Mouse (Mus musculus): ENCODE data around the gene Timm29. TPM values are rescaled to one million over a fixed set of nuclear protein-coding genes. Genes with fewer than 3 reads are reported as not detected.

Gene Timm29
- polyA plus RNA-seq, 1 experiment, result 43.5 TPM

GRCm38 (mm10) chr9:21575253-21575652 is 17.3 kb upstream of the Timm29 start:
- Histone ChIP-seq H3K27me3 (ENCODE audit: control insufficient read depth, insufficient read depth, low read length) (no peaks in the 10 kb centered on the region), H3K36me3 (ENCODE audit: control insufficient read depth, insufficient read depth, low read length) (peaks cover 6% of the 10 kb centered on the region; the same call in 1 of the 2 replicates), H3K4me1 (replicated peaks; ENCODE audit: control insufficient read depth, insufficient read depth, low read length) (no peaks in the 10 kb centered on the region), H3K27ac (ENCODE audit: control insufficient read depth, insufficient read depth, low read length) (no peak overlapping the region), H3K4me3 (ENCODE audit: control insufficient read depth, insufficient read depth, low read length) (no peak overlapping the region)
- no peak for DNase-seq
- TF ChIP-seq POLR2A (IDR thresholded peaks at IDR 0.05; ENCODE audit: control insufficient read depth, extremely low read depth, insufficient read depth, low read length, poor library complexity) (no peak), CTCF (IDR thresholded peaks at IDR 0.05; ENCODE audit: borderline replicate concordance, control insufficient read depth, extremely low read depth, insufficient read depth, low read length, poor library complexity) (no peak)
- WGBS, result 97% methylated on average over 10 of the region's 10 CpGs

GRCm38 (mm10) chr9:21576286-21576685 is 16.2 kb upstream of the Timm29 start:
- no peak for TF ChIP-seq CTCF (IDR thresholded peaks at IDR 0.05; ENCODE audit: borderline replicate concordance, control insufficient read depth, extremely low read depth, insufficient read depth, low read length, poor library complexity)
- TF ChIP-seq POLR2A (IDR thresholded peaks at IDR 0.05; ENCODE audit: control insufficient read depth, extremely low read depth, insufficient read depth, low read length, poor library complexity), result no peak
- 94% methylated on average over 1 of the region's 1 CpGs for WGBS
- no peak for DNase-seq
- no peaks in the 10 kb centered on the region for H3K4me1 ChIP-seq (replicated peaks; ENCODE audit: control insufficient read depth, insufficient read depth, low read length)
- H3K4me3 ChIP-seq (ENCODE audit: control insufficient read depth, insufficient read depth, low read length), result no peak overlapping the region
- H3K36me3 ChIP-seq (ENCODE audit: control insufficient read depth, insufficient read depth, low read length), result peaks cover 6% of the 10 kb centered on the region; the same call in 1 of the 2 replicates
- H3K27me3 ChIP-seq (ENCODE audit: control insufficient read depth, insufficient read depth, low read length), result no peaks in the 10 kb centered on the region
- no peak overlapping the region for H3K27ac ChIP-seq (ENCODE audit: control insufficient read depth, insufficient read depth, low read length)

GRCm38 (mm10) chr9:21578226-21578625 is 14.3 kb upstream of the Timm29 start:
- no peak for TF ChIP-seq POLR2A (IDR thresholded peaks at IDR 0.05; ENCODE audit: control insufficient read depth, extremely low read depth, insufficient read depth, low read length, poor library complexity)
- TF ChIP-seq CTCF (IDR thresholded peaks at IDR 0.05; ENCODE audit: borderline replicate concordance, control insufficient read depth, extremely low read depth, insufficient read depth, low read length, poor library complexity), result no peak
- Histone ChIP-seq H3K27me3 (ENCODE audit: control insufficient read depth, insufficient read depth, low read length) (no peaks in the 10 kb centered on the region), H3K4me3 (ENCODE audit: control insufficient read depth, insufficient read depth, low read length) (no peak overlapping the region), H3K36me3 (ENCODE audit: control insufficient read depth, insufficient read depth, low read length) (no peaks in the 10 kb centered on the region; the same call in 1 of the 2 replicates), H3K27ac (ENCODE audit: control insufficient read depth, insufficient read depth, low read length) (no peak overlapping the region), H3K4me1 (replicated peaks; ENCODE audit: control insufficient read depth, insufficient read depth, low read length) (no peaks in the 10 kb centered on the region)
- no peak for DNase-seq
- 95% methylated on average over 3 of the region's 3 CpGs for WGBS

- no peak for DNase-seq
- 97% methylated on average over 1 of the region's 1 CpGs for WGBS
- Histone ChIP-seq H3K4me3 (ENCODE audit: control insufficient read depth, insufficient read depth, low read length) (no peak overlapping the region), H3K4me1 (replicated peaks; ENCODE audit: control insufficient read depth, insufficient read depth, low read length) (no peaks in the 10 kb centered on the region), H3K27me3 (ENCODE audit: control insufficient read depth, insufficient read depth, low read length) (no peaks in the 10 kb centered on the region), H3K36me3 (ENCODE audit: control insufficient read depth, insufficient read depth, low read length) (peaks cover 5% of the 10 kb centered on the region; the same call in 1 of the 2 replicates), H3K27ac (ENCODE audit: control insufficient read depth, insufficient read depth, low read length) (no peak overlapping the region)
- TF ChIP-seq POLR2A (IDR thresholded peaks at IDR 0.05; ENCODE audit: control insufficient read depth, extremely low read depth, insufficient read depth, low read length, poor library complexity) (no peak), CTCF (IDR thresholded peaks at IDR 0.05; ENCODE audit: borderline replicate concordance, control insufficient read depth, extremely low read depth, insufficient read depth, low read length, poor library complexity) (no peak)
Measured at GRCm38 (mm10) chr9:21585401-21585800, 7.1 kb upstream of the Timm29 start.

- 94% methylated on average over 23 of the region's 23 CpGs for WGBS
- TF ChIP-seq CTCF (IDR thresholded peaks at IDR 0.05; ENCODE audit: borderline replicate concordance, control insufficient read depth, extremely low read depth, insufficient read depth, low read length, poor library complexity) (no peak), POLR2A (IDR thresholded peaks at IDR 0.05; ENCODE audit: control insufficient read depth, extremely low read depth, insufficient read depth, low read length, poor library complexity) (no peak)
- no peaks in the 10 kb centered on the region for H3K27me3 ChIP-seq (ENCODE audit: control insufficient read depth, insufficient read depth, low read length)
- peaks cover 5% of the 10 kb centered on the region; the same call in 1 of the 2 replicates for H3K36me3 ChIP-seq (ENCODE audit: control insufficient read depth, insufficient read depth, low read length)
- H3K4me3 ChIP-seq (ENCODE audit: control insufficient read depth, insufficient read depth, low read length), result no peak overlapping the region
- no peak for DNase-seq
- H3K4me1 ChIP-seq (replicated peaks; ENCODE audit: control insufficient read depth, insufficient read depth, low read length), result peaks cover 6% of the 10 kb centered on the region
- H3K27ac ChIP-seq (ENCODE audit: control insufficient read depth, insufficient read depth, low read length), result no peak overlapping the region
Measured at GRCm38 (mm10) chr9:21587678-21588349, 4.7 kb upstream of the Timm29 start.

- Histone ChIP-seq H3K4me1 (replicated peaks; ENCODE audit: control insufficient read depth, insufficient read depth, low read length) (peaks cover 7% of the 10 kb centered on the region), H3K27ac (ENCODE audit: control insufficient read depth, insufficient read depth, low read length) (no peak overlapping the region), H3K27me3 (ENCODE audit: control insufficient read depth, insufficient read depth, low read length) (no peaks in the 10 kb centered on the region), H3K36me3 (ENCODE audit: control insufficient read depth, insufficient read depth, low read length) (peaks cover 5% of the 10 kb centered on the region; the same call in 1 of the 2 replicates), H3K4me3 (ENCODE audit: control insufficient read depth, insufficient read depth, low read length) (no peak overlapping the region)
- no peak for DNase-seq
- 93% methylated on average over 8 of the region's 8 CpGs for WGBS
- TF ChIP-seq CTCF (IDR thresholded peaks at IDR 0.05; ENCODE audit: borderline replicate concordance, control insufficient read depth, extremely low read depth, insufficient read depth, low read length, poor library complexity) (no peak), POLR2A (IDR thresholded peaks at IDR 0.05; ENCODE audit: control insufficient read depth, extremely low read depth, insufficient read depth, low read length, poor library complexity) (no peak)
Measured at GRCm38 (mm10) chr9:21588350-21588749, 4.2 kb upstream of the Timm29 start.
